Mouse (Mus musculus): Measurements from ENCODE around the gene Asns. TPM values are rescaled to one million over a fixed set of nuclear protein-coding genes. Genes with fewer than 3 reads are reported as not detected.

Asns gene
- polyA plus RNA-seq, 1 experiment from 2014 or later: 133 TPM

- peak overlapping the region; percentile 67 for H3K9ac ChIP-seq (ENCODE audit: low read length)
- DNase-seq (ENCODE audit: low spot score) (peak; percentile 56), ATAC-seq (ENCODE audit: low FRiP score, low TSS enrichment) (peak; percentile 61)
- 0 out of 2 replicates have a peak, but pooled peaks cover 2% of the 10 kb centered on the region for H3K4me1 ChIP-seq (replicated peaks; ENCODE audit: control insufficient read depth, insufficient read depth)
- under 1% methylated on average over 12 of the region's 12 CpGs for WGBS
- peak overlapping the region; percentile 91 for H3K4me2 ChIP-seq (replicated peaks; ENCODE audit: low read depth)
- H3K27ac ChIP-seq (replicated peaks): peak overlapping the region; percentile 78; the same call in 1 of the 2 replicates
- TF ChIP-seq EP300 (optimal IDR thresholded peaks at IDR 0.05) (no peak), CTCF (IDR thresholded peaks at IDR 0.05; ENCODE audit: low read depth) (no peak)
- no peaks in the 10 kb centered on the region for H3K36me3 ChIP-seq (ENCODE audit: control insufficient read depth, insufficient read depth, low read length)
- no peaks in the 10 kb centered on the region for H3K9me3 ChIP-seq (ENCODE audit: control insufficient read depth, low read length)
- H3K27me3 ChIP-seq (ENCODE audit: control insufficient read depth, insufficient read depth, low read length): no peaks in the 10 kb centered on the region
- peak overlapping the region; percentile 65 for H3K4me3 ChIP-seq (ENCODE audit: low read depth, low read length)
Measured at GRCm38 (mm10) chr6:7692451-7692850, 603 bp downstream of the Asns start.

GRCm38 (mm10) chr6:7692037-7692436, 1.0 kb downstream of the Asns start:
- 0 out of 2 replicates have a peak, but pooled peaks cover 2% of the 10 kb centered on the region for H3K4me1 ChIP-seq (replicated peaks; ENCODE audit: control insufficient read depth, insufficient read depth)
- H3K4me3 ChIP-seq (ENCODE audit: low read depth, low read length): peak overlapping the region; percentile 65
- TF ChIP-seq CTCF (IDR thresholded peaks at IDR 0.05; ENCODE audit: low read depth) (no peak), EP300 (optimal IDR thresholded peaks at IDR 0.05) (no peak)
- peak overlapping the region; percentile 91 for H3K4me2 ChIP-seq (replicated peaks; ENCODE audit: low read depth)
- no peaks in the 10 kb centered on the region for H3K36me3 ChIP-seq (ENCODE audit: control insufficient read depth, insufficient read depth, low read length)
- peak; percentile 25 for DNase-seq (ENCODE audit: low spot score)
- H3K27ac ChIP-seq (replicated peaks): no peak overlapping the region
- WGBS: 37% methylated on average over 15 of the region's 15 CpGs
- ATAC-seq (ENCODE audit: low FRiP score, low TSS enrichment): no peak
- H3K9me3 ChIP-seq (ENCODE audit: control insufficient read depth, low read length): no peaks in the 10 kb centered on the region
- H3K27me3 ChIP-seq (ENCODE audit: control insufficient read depth, insufficient read depth, low read length): no peaks in the 10 kb centered on the region
- 0 out of 2 replicates have a peak overlapping the region, but pooled peaks have one; percentile 67 for H3K9ac ChIP-seq (ENCODE audit: low read length)

- no peak overlapping the region for H3K9ac ChIP-seq (ENCODE audit: low read length)
- no peaks in the 10 kb centered on the region for H3K9me3 ChIP-seq (ENCODE audit: control insufficient read depth, low read length)
- ATAC-seq (ENCODE audit: low FRiP score, low TSS enrichment) (no peak), DNase-seq (ENCODE audit: low spot score) (no peak)
- TF ChIP-seq CTCF (IDR thresholded peaks at IDR 0.05; ENCODE audit: low read depth) (no peak), EP300 (optimal IDR thresholded peaks at IDR 0.05) (no peak)
- H3K27ac ChIP-seq (replicated peaks): no peak overlapping the region
- no peaks in the 10 kb centered on the region for H3K27me3 ChIP-seq (ENCODE audit: control insufficient read depth, insufficient read depth, low read length)
- WGBS: 88% methylated on average over 9 of the region's 9 CpGs
- 0 out of 2 replicates have a peak, but pooled peaks cover 2% of the 10 kb centered on the region for H3K4me1 ChIP-seq (replicated peaks; ENCODE audit: control insufficient read depth, insufficient read depth)
- no peak overlapping the region for H3K4me3 ChIP-seq (ENCODE audit: low read depth, low read length)
- peak overlapping the region; percentile 25; the same call in 1 of the 2 replicates for H3K4me2 ChIP-seq (replicated peaks; ENCODE audit: low read depth)
- no peaks in the 10 kb centered on the region for H3K36me3 ChIP-seq (ENCODE audit: control insufficient read depth, insufficient read depth, low read length)
Measured at GRCm38 (mm10) chr6:7690456-7690855, 2.6 kb downstream of the Asns start.

GRCm38 (mm10) chr6:7689180-7689579, 3.9 kb downstream of the Asns start:
- no peaks in the 10 kb centered on the region for H3K36me3 ChIP-seq (ENCODE audit: control insufficient read depth, insufficient read depth, low read length)
- DNase-seq (ENCODE audit: low spot score) (no peak), ATAC-seq (ENCODE audit: low FRiP score, low TSS enrichment) (no peak)
- 0 out of 2 replicates have a peak, but pooled peaks cover 2% of the 10 kb centered on the region for H3K4me1 ChIP-seq (replicated peaks; ENCODE audit: control insufficient read depth, insufficient read depth)
- H3K4me3 ChIP-seq (ENCODE audit: low read depth, low read length): no peak overlapping the region
- no peak overlapping the region for H3K4me2 ChIP-seq (replicated peaks; ENCODE audit: low read depth)
- no peak overlapping the region for H3K27ac ChIP-seq (replicated peaks)
- H3K9me3 ChIP-seq (ENCODE audit: control insufficient read depth, low read length): no peaks in the 10 kb centered on the region
- TF ChIP-seq EP300 (optimal IDR thresholded peaks at IDR 0.05) (no peak), CTCF (IDR thresholded peaks at IDR 0.05; ENCODE audit: low read depth) (no peak)
- H3K27me3 ChIP-seq (ENCODE audit: control insufficient read depth, insufficient read depth, low read length): no peaks in the 10 kb centered on the region
- H3K9ac ChIP-seq (ENCODE audit: low read length): no peak overlapping the region
- 90% methylated on average over 12 of the region's 12 CpGs for WGBS

GRCm38 (mm10) chr6:7686047-7686446, 7.0 kb downstream of the Asns start:
- no peak overlapping the region for H3K27ac ChIP-seq (replicated peaks)
- no peak overlapping the region for H3K4me2 ChIP-seq (replicated peaks; ENCODE audit: low read depth)
- H3K27me3 ChIP-seq (ENCODE audit: control insufficient read depth, insufficient read depth, low read length): no peaks in the 10 kb centered on the region
- ATAC-seq (ENCODE audit: low FRiP score, low TSS enrichment): no peak
- H3K4me1 ChIP-seq (replicated peaks; ENCODE audit: control insufficient read depth, insufficient read depth): no peaks in the 10 kb centered on the region
- H3K36me3 ChIP-seq (ENCODE audit: control insufficient read depth, insufficient read depth, low read length): no peaks in the 10 kb centered on the region
- no peak for TF ChIP-seq EP300 (optimal IDR thresholded peaks at IDR 0.05)
- TF ChIP-seq CTCF (IDR thresholded peaks at IDR 0.05; ENCODE audit: low read depth): no peak
- no peaks in the 10 kb centered on the region for H3K9me3 ChIP-seq (ENCODE audit: control insufficient read depth, low read length)
- H3K4me3 ChIP-seq (ENCODE audit: low read depth, low read length): no peak overlapping the region
- H3K9ac ChIP-seq (ENCODE audit: low read length): no peak overlapping the region
- no peak for DNase-seq (ENCODE audit: low spot score)
- WGBS: 50% methylated on average over 2 of the region's 2 CpGs

- Histone ChIP-seq H3K9ac (ENCODE audit: low read length) (no peak overlapping the region), H3K4me2 (replicated peaks; ENCODE audit: low read depth) (no peak overlapping the region), H3K36me3 (ENCODE audit: control insufficient read depth, insufficient read depth, low read length) (no peaks in the 10 kb centered on the region; the same call in 1 of the 2 replicates), H3K27ac (replicated peaks) (no peak overlapping the region), H3K27me3 (ENCODE audit: control insufficient read depth, insufficient read depth, low read length) (no peaks in the 10 kb centered on the region), H3K9me3 (ENCODE audit: control insufficient read depth, low read length) (no peaks in the 10 kb centered on the region), H3K4me3 (ENCODE audit: low read depth, low read length) (no peak overlapping the region), H3K4me1 (replicated peaks; ENCODE audit: control insufficient read depth, insufficient read depth) (no peaks in the 10 kb centered on the region)
- 79% methylated on average over 8 of the region's 8 CpGs for WGBS
- ATAC-seq (ENCODE audit: low FRiP score, low TSS enrichment) (no peak), DNase-seq (ENCODE audit: low spot score) (no peak)
- no peak for TF ChIP-seq EP300 (optimal IDR thresholded peaks at IDR 0.05)
- TF ChIP-seq CTCF (IDR thresholded peaks at IDR 0.05; ENCODE audit: low read depth): no peak
Measured at GRCm38 (mm10) chr6:7676194-7676901, 16.7 kb downstream of the Asns start.

Data from stomach, postnatal 0 days (tissue).